Mouse (Mus musculus) midbrain, embryonic 13.5 days (tissue): ENCODE data around the gene Apopt1. TPM values are rescaled to one million over a fixed set of nuclear protein-coding genes. Genes with fewer than 3 reads are reported as not detected.

Experiments used
- ATAC-seq: fragments of 200-750 bp; cut with Nextera tagmentation; 2 replicates; pipeline ENCODE4 v1.8.0; 2017; ENCODE audit warnings: mild to moderate bottlenecking, moderate TSS enrichment, moderate library complexity
- H3K27ac ChIP-seq: fragments of 300-500 bp; sonication (generic); 2 replicates; pipeline ENCODE4 v1.5.1; 2015; ENCODE audit warnings: inconsistent platforms, mild to moderate bottlenecking, moderate library complexity
- H3K27me3 ChIP-seq: fragments of 300-500 bp; sonication (generic); 2 replicates; pipeline ENCODE4 v1.6.1; 2015; ENCODE audit warnings: mild to moderate bottlenecking, inconsistent platforms
- H3K36me3 ChIP-seq: fragments of 300-500 bp; sonication (generic); 2 replicates; pipeline ENCODE4 v1.6.1; 2015; ENCODE audit warnings: mild to moderate bottlenecking, inconsistent platforms
- H3K4me1 ChIP-seq: fragments of 300-500 bp; sonication (generic); replicated peaks from 2 replicates; pipeline ENCODE4 v1.6.1; 2015; ENCODE audit warnings: inconsistent platforms
- H3K4me2 ChIP-seq: fragments of 300-500 bp; sonication (generic); replicated peaks from 2 replicates; pipeline ENCODE4 v1.6.1; 2015; ENCODE audit warnings: moderate library complexity, mild to moderate bottlenecking, inconsistent platforms
- H3K4me3 ChIP-seq: fragments of 300-500 bp; sonication (generic); replicated peaks from 2 replicates; pipeline ENCODE4 v1.5.1; 2015; ENCODE audit warnings: mild to moderate bottlenecking, inconsistent platforms
- H3K9ac ChIP-seq: fragments of 300-500 bp; sonication (generic); replicated peaks from 2 replicates; pipeline ENCODE4 v1.6.1; 2015; ENCODE audit warnings: mild to moderate bottlenecking, inconsistent platforms
- H3K9me3 ChIP-seq: fragments of 300-500 bp; sonication (generic); 2 replicates; pipeline ENCODE4 v1.6.1; 2016; ENCODE audit warnings: mild to moderate bottlenecking, inconsistent platforms
- whole genome bisulfite sequencing: fragments of 180-500 bp; shearing (Covaris S2); methylation state at CpG from one replicate; pipeline ENCODE4 v1.1.7; 2015; 5-methylcytosine and 5-hydroxymethylcytosine counted together
- polyA plus RNA-seq: library from polyadenylated mRNA; unstranded; fragments of >200 nt; fragmentation: Nextera tagmentation; extraction: Ambion mirVana; gene quantifications from 2 replicates; pipeline ENCODE4 v1.2.1, GENCODE M21; 2015

The Apopt1 gene
- polyA plus RNA-seq, 1 experiment from 2014 or later: 59.6 TPM

- Histone ChIP-seq H3K9me3 (no peaks in the 10 kb centered on the region), H3K27ac (no peak overlapping the region), H3K27me3 (no peaks in the 10 kb centered on the region), H3K36me3 (no peaks in the 10 kb centered on the region), H3K4me1 (peaks cover 28% of the 10 kb centered on the region), H3K4me2 (no peak overlapping the region), H3K9ac (no peak overlapping the region), H3K4me3 (no peak overlapping the region)
- WGBS: 74% methylated on average over 4 of the region's 4 CpGs
- no peak for ATAC-seq
Measured at GRCm38 (mm10) chr12:111756082-111756697, 43.1 kb downstream of the Apopt1 start.

GRCm38 (mm10) chr12:111756698-111757082, 43.6 kb downstream of the Apopt1 start:
- Histone ChIP-seq H3K27me3 (no peaks in the 10 kb centered on the region), H3K4me2 (no peak overlapping the region), H3K9me3 (no peaks in the 10 kb centered on the region), H3K9ac (no peak overlapping the region), H3K4me1 (peaks cover 33% of the 10 kb centered on the region), H3K36me3 (no peaks in the 10 kb centered on the region), H3K27ac (no peak overlapping the region), H3K4me3 (no peak overlapping the region)
- WGBS: 62% methylated on average over 5 of the region's 5 CpGs
- ATAC-seq: no peak

- Histone ChIP-seq H3K36me3 (peaks cover 5% of the 10 kb centered on the region), H3K9ac (peak overlapping the region; percentile 92), H3K27me3 (no peaks in the 10 kb centered on the region), H3K4me3 (peak overlapping the region; percentile 99), H3K27ac (peak overlapping the region; percentile 97), H3K9me3 (no peaks in the 10 kb centered on the region), H3K4me2 (peak overlapping the region; percentile 98), H3K4me1 (peaks cover 44% of the 10 kb centered on the region)
- WGBS: 50% methylated on average over 10 of the region's 10 CpGs
- ATAC-seq: 0 out of 2 replicates have a peak, but pooled peaks have one; percentile 1
Measured at GRCm38 (mm10) chr12:111757561-111758325, 44.7 kb downstream of the Apopt1 start.

GRCm38 (mm10) chr12:111758381-111759175, 45.5 kb downstream of the Apopt1 start, which contains the start of gene Klc1:
Klc1 (plus strand) TSS chr12:111758849.
- H3K27ac ChIP-seq: peak within 1 kb of the TSS; percentile 97

GRCm38 (mm10) chr12:111759176-111760061, 46.4 kb downstream of the Apopt1 start:
- WGBS: 0% methylated on average over 35 of the region's 35 CpGs
- ATAC-seq: peak; percentile 65
- Histone ChIP-seq H3K4me3 (peak overlapping the region; percentile 99), H3K4me1 (peaks cover 57% of the 10 kb centered on the region), H3K9me3 (no peaks in the 10 kb centered on the region), H3K36me3 (peaks cover 16% of the 10 kb centered on the region), H3K4me2 (peak overlapping the region; percentile 98), H3K27ac (peak overlapping the region; percentile 97), H3K9ac (peak overlapping the region; percentile 92), H3K27me3 (no peaks in the 10 kb centered on the region)

More at GRCm38 (mm10) chr12:111758381-111759175, 45.5 kb downstream of the Apopt1 start, which contains the start of gene Klc1:
- under 1% methylated on average over 82 of the region's 85 CpGs for whole genome bisulfite sequencing
- ATAC-seq: peak; percentile 84
- H3K27me3 ChIP-seq: no peaks in the 10 kb centered on the region
- H3K9ac ChIP-seq: peak within 1 kb of the TSS; percentile 92
- H3K36me3 ChIP-seq: peaks cover 13% of the 10 kb centered on the region
- peak within 1 kb of the TSS; percentile 99 for H3K4me3 ChIP-seq
- H3K9me3 ChIP-seq: no peaks in the 10 kb centered on the region
- peaks cover 51% of the 10 kb centered on the region for H3K4me1 ChIP-seq
- peak within 1 kb of the TSS; percentile 98 for H3K4me2 ChIP-seq

GRCm38 (mm10) chr12:111760306-111760908, 47.3 kb downstream of the Apopt1 start:
- 0 out of 2 replicates have a peak overlapping the region, but pooled peaks have one; percentile 32 for H3K27ac ChIP-seq
- H3K27me3 ChIP-seq: no peaks in the 10 kb centered on the region
- no peaks in the 10 kb centered on the region for H3K9me3 ChIP-seq
- H3K9ac ChIP-seq: peak overlapping the region; percentile 92
- WGBS: 68% methylated on average over 7 of the region's 7 CpGs
- H3K4me1 ChIP-seq: peaks cover 66% of the 10 kb centered on the region
- H3K4me2 ChIP-seq: peak overlapping the region; percentile 98
- H3K36me3 ChIP-seq: peaks cover 16% of the 10 kb centered on the region
- peak overlapping the region; percentile 99 for H3K4me3 ChIP-seq
- no peak for ATAC-seq

GRCm38 (mm10) chr12:111762620-111763280, 49.7 kb downstream of the Apopt1 start:
- Histone ChIP-seq H3K9me3 (no peaks in the 10 kb centered on the region), H3K36me3 (peaks cover 16% of the 10 kb centered on the region), H3K27me3 (no peaks in the 10 kb centered on the region), H3K27ac (no peak overlapping the region), H3K4me2 (no peak overlapping the region), H3K4me1 (peaks cover 82% of the 10 kb centered on the region), H3K9ac (no peak overlapping the region), H3K4me3 (no peak overlapping the region)
- ATAC-seq: no peak
- WGBS: 90% methylated on average over 13 of the region's 13 CpGs

GRCm38 (mm10) chr12:111766313-111767236, 53.5 kb downstream of the Apopt1 start:
- H3K36me3 ChIP-seq: peaks cover 16% of the 10 kb centered on the region

GRCm38 (mm10) chr12:111768322-111768928, 55.4 kb downstream of the Apopt1 start:
- Histone ChIP-seq H3K9me3 (no peaks in the 10 kb centered on the region), H3K27me3 (no peaks in the 10 kb centered on the region), H3K4me3 (no peak overlapping the region), H3K4me2 (no peak overlapping the region), H3K36me3 (peaks cover 20% of the 10 kb centered on the region), H3K4me1 (peaks cover 54% of the 10 kb centered on the region), H3K9ac (no peak overlapping the region), H3K27ac (no peak overlapping the region)
- 95% methylated on average over 10 of the region's 10 CpGs for whole genome bisulfite sequencing
- ATAC-seq: no peak

More at GRCm38 (mm10) chr12:111766313-111767236, 53.5 kb downstream of the Apopt1 start:
- Histone ChIP-seq H3K9ac (peak overlapping the region; percentile 21; the same call in 1 of the 2 replicates), H3K9me3 (no peaks in the 10 kb centered on the region), H3K4me1 (peaks cover 72% of the 10 kb centered on the region), H3K4me2 (peak overlapping the region; percentile 29), H3K27ac (peak overlapping the region; percentile 41), H3K4me3 (0 out of 2 replicates have a peak overlapping the region, but pooled peaks have one; percentile 1), H3K27me3 (no peaks in the 10 kb centered on the region)
- WGBS: 21% methylated on average over 16 of the region's 16 CpGs
- ATAC-seq: peak; percentile 55; the same call in 1 of the 2 replicates
